Mouse (Mus musculus): Measurements from ENCODE around the gene Adora2a.
"Not testable (repeated sequence)": the region's sequence is repeated elsewhere in the genome, so short reads cannot be mapped to it uniquely, and the experiment has no call there.

Adora2a gene

DNA sequence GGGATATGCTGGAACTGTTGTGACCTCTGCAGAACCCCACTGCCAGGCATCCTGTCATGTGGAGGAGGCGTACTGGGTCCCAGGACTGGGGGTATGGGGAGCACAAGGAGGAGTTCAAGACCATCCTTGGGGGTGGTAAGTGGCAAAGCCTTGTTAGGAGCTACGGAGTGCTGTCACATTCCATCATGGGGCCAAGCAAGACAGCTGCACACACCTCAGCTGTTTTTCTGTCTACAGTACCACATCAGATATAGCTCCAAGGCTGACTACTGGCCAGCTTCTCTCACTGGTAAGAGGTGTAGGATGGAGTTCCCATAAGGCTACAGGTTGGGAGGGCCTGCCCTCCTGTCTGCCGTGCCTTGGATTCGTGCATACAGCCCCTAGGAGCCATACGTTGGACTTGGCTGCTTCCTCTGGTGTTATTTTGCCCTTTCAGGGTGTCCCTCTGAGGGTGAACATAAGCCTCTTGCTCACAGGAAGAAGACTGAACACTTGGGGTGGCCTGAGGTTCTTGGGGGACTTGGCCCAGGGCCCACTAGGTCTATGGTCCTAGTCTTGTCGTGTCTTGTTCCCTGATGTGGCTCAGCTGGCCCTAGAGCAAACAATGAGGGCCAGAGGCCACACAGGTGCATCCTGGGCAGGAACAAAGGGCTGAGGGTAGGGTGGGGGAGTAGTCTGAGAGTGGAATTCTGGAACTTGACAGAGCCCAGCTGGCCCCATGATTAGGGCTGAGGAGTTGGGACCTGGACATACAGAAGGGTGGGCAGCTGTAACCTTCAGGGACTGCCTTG is 2.3 kb upstream of the Adora2a start:
- DNase-seq (ENCODE audit: low spot score) = no peak

DNA sequence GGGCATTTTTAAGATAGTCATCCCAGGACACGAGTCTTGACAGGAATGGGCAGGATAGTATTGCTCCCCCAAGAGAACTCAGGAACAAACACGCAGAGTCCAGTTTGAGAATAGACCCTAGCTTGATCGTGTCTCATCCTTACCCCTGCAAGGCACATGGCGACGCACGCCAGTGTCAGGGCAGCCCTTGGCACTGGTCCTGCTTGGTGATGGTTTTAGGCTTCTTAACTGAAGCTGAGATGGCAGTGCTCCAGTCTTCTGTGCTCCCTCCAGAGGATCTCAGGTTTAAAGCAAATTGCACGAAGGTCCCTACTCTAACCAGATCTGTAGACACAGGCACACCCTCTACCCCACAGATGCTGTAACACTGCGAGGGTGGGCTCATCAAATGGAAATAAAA is 921 bp upstream of the Adora2a start:
- DNase-seq (ENCODE audit: low spot score) = no peak

DNA sequence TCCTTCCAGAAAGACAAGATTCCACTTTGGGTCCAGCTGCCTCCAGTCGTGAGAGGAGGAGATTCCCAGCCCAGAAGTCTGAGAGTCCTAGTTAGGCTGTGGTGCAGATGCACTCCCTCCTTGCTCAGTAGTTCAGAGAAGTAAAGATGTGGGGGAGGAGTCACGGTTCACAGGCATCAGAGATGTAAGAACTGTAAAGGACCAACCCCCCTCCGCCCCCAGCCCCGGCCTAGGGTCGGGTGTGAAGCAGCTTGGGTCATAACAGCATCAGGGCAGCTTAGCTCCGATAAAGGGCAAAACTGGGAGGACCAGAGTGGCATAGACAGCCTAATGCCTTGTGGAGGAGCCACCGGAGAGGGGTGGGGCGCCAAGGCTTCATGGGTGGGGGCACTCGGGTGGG is 205 bp upstream of the Adora2a start:
- DNase-seq (ENCODE audit: low spot score) = no peak

DNA sequence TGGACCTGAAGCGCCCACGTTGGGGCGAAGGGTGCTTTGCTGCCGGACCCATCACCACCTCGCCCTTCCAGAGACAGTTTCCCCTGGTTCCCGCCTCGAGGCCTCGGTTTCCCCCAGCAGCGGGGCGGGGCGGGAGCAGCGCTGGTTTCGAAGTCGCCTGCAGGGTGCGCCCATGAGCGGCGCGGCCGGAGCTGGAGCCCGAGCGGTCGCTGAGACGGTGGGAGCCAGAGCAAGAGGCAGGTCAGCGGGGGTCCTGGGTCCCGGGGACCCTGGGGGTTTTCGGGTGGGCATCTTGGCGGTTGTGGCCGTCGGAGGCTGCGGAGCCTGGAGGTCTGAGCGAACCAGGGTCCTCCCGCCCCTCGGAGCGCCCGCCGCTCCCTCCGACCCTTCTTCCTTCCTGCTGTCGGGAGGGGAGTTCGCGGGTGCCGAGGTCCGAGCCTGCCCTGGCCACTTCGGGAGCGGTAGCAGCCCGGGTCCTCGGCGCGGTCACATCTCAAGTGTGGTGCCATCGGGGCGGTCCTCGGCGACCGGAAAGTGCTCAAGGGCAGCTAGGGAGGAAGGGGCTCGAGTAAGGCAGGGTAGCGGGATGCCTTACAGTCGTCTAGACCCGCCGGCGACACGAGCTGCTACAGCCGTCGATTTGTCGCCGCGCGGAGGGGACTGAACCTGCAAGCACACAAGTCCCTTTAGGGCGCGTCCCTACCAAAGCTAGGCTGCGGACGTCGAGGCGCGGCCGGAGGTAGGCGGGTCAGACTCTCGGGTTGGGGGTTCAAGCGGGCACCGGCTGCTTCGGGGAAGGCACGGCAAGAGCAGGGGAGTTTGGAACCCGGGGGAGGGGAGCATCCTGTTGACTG is 458 bp downstream of the Adora2a start:
- peak; percentile 69 for DNase-seq (ENCODE audit: low spot score)

DNA sequence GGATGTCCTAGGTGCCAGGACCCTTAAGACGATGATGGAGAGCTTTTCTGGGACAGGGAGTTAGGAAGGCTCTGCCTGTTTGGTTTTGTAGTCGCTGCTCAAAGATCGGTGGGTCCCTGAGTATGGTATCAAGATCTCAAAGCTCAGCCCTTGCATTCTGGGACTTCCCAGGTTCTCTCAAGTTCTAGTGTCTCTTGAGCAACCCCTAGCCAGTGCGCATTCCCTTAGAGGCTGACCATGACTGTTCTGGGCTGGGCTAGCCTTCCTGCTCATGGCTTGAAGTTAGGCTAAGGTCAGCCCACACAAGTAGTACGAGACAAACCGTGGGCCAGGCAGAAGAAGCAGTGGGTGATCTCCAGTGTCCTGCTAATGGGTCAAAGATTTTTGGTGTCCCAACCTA is 1.5 kb downstream of the Adora2a start:
- DNase-seq (ENCODE audit: low spot score) = no peak

DNA sequence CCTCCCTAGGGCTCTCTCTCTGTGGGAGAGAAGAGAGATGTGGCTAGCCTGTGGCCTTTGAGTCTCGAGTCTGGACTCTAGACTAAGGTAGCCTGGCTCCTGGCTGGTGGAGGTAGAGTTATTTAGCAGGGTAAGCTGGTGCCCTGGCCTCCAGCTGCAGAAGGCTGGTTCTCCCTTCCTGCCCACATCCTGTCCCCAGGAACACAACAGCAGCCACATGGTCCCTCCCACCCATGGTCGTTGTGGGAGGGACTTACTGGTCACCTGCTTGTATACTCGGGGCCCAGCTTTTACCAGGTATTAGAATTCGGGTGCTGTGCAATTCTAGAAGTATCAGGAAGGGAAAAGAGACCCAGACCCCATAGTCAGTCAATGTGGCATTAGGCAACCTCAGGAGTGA is 3.6 kb downstream of the Adora2a start:
- DNase-seq (ENCODE audit: low spot score) = no peak

DNA sequence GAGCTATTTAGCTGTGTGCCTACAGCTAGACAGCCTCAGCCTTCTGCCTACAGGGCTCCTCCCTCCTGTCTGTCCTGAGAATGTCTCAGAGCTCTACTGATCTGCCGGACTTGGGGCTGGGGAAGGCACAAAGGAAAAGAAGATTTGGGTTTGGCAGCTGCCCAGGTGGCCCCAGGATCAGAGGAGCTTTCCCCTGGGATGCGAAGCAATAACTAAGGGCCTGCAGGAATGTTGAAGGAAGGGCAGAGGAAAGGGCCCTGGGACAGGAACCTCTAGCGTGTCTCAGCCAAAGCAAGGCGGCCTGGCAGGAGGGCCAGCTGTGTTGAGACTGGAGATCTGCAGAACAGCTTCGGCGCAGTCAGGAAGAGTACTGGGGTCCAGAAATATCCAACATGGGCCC is 6.3 kb downstream of the Adora2a start:
- DNase-seq (ENCODE audit: low spot score) = no peak

DNA sequence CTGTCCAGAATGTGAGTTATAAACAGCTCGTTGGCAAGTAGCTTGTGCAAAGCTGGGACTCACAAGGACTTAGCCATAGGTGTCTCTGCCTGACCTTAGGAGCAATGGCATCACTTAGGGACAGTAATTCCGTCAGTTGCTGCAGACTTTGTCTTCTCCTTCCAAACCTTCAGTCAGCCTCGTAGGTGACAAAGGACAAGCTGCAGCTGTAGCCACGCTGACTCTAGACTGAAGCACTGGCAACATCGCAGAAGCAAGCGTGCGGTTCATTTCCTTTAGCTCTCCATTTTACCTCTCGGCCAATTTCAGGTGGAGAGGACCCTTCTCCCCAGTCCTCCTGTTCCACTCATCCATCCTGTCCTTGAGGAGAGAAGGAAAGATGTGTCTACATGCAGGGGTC is 7.3 kb downstream of the Adora2a start:
- no peak for DNase-seq (ENCODE audit: low spot score)

DNA sequence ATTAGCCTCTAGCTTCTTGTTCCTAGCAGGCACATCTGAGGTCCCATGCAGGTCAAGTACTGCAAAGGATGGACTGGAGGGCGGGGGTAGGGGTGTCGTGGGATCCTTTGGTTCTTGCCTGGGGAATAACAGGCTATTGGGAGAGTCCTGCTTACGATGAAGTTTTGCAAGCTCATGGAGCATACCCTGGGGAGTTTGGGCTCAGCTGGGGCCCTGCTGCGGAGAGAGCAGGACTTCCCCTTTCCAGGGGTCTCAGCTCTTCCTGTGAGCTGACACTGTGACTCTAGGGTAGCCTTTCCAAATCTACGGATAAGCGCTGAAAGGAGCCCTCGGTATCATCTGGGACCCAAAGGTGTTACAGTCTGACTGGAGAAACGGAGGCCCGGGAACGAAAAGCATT is 7.7 kb downstream of the Adora2a start:
- no peak for DNase-seq (ENCODE audit: low spot score)

DNA sequence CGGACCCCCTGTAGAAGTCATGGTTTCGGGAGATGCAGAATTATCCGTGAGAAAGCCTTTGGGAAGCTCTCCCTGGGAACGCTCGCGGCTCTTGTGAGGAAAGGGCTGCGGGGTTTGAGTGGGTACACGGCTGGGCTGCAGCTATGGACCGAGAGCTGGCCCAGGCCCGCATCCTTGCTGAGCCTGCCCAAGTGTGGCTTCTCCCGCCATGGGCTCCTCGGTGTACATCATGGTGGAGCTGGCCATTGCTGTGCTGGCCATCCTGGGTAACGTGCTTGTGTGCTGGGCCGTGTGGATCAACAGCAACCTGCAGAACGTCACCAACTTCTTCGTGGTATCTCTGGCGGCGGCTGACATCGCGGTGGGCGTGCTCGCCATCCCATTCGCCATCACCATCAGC is 9.1 kb downstream of the Adora2a start:
- no peak for DNase-seq (ENCODE audit: low spot score)

DNA sequence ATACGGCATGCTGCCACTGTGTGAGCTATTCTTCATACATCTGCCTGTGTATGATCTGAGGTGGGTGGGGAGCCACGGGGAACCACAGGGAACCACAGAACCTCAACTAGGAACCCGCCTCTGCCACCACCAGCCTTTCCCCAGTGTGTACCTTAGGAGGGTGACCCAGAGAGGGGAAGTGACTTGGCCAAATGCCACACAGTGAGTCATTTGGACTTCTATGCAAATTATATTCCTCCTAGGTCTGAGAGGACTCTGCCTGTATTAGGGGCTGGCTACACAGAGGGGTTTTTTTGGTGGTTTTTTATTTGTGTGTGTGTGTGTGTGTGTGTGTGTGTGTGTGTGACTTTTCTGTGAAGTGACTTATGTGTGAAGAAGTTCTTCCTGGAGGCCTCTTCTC is 9.9 kb downstream of the Adora2a start:
- no peak for DNase-seq (ENCODE audit: low spot score)

DNA sequence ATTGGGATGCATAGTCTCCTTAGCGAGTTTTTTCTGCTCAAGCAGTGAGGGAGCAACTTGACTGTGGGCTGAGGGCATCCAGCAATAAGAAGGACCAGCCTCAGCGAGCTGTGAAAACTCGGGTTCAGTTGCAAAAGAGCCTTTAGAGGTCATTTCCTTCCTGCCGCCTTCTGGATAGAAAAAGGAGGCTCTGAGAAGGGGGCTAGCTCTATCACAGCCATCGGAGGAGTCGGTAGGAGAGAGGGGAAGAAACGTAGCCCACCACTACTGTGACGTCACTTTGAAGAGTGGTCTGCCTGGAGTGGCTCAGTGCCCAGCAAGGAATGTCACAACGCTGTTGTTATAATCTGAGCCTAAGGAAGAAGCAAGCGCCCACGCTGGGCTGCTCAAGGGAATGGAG is 10.4 kb downstream of the Adora2a start:
- no peak for DNase-seq (ENCODE audit: low spot score)

DNA sequence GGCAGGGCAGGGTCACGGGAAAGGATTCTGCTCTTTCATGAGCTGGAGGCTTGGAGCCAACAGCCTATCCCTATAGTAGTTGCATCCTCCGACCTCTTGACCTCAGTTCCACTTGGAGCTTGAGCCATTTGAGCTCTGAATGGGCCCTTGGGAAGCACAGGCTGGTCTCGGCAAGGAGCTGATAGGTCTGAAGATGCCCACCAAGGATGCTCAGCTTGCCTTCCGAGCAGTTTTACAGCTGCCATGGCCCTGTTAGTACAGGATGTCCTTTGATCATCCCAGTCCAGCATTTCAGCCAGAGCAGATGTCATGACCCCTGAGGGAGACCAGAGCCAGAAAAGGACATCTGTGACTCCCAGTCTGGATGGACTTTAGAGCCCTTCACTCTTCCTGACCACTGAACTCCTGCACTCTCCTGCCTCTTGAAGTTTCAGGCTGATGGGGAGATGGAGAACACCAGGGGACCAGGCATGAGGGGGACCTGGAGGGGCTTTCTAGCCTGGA is 11.6 kb downstream of the Adora2a start:
- DNase-seq (ENCODE audit: low spot score) = no peak

DNA sequence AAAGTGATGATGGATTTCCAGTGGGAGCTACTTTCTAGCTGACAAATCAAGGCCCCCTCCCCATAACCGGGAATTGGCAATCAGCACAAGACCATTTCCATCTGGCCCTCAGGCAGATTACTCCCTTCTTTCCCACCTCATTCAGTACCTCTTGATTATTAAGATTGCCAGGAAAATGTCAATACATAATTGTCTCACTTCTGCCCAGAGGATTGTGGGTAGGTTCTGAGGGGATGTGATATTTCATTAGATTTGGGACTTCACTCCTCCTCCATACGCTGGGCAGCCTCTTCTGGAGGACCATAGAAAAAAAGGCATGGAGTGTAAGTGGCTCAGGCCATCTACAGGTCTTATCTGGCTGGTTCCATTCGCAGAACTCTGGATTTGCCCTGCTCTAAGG is 15.6 kb downstream of the Adora2a start:
- no peak for DNase-seq (ENCODE audit: low spot score)

DNA sequence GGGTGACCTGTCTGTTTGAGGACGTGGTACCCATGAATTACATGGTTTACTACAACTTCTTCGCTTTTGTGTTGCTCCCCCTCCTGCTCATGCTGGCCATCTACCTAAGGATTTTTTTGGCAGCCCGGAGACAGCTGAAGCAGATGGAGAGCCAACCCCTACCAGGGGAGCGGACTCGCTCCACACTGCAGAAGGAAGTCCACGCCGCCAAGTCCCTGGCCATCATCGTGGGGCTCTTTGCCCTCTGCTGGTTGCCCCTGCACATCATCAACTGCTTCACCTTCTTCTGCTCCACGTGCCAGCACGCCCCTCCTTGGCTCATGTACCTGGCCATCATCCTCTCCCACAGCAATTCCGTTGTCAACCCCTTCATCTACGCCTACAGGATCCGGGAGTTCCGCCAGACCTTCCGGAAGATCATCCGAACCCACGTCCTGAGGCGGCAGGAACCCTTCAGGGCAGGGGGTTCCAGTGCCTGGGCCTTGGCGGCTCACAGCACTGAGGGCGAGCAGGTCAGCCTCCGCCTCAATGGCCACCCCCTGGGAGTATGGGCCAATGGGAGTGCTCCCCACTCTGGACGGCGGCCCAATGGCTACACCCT is 16.6 kb downstream of the Adora2a start:
- DNase-seq (ENCODE audit: low spot score) = no peak

DNA sequence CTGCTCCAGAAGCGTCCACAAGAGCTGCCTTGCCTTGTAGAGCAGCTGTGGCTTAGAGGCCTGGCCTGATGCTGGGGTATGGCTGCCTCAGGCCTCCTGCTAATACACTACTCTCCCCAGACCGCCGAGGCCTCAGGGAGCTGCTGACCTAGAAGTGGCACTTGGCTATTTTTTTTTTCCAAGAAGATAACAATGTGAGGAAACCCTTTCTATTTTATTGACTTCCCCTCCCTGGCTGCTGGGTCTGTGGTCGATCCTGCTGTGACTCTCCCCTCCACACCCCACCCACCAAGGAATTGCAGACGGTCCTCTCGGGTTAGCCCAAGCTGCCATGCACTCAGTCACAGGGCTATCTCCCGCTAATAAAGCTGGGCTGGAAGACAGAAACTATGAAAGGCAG is 17.5 kb downstream of the Adora2a start:
- no peak for DNase-seq (ENCODE audit: low spot score)

DNA sequence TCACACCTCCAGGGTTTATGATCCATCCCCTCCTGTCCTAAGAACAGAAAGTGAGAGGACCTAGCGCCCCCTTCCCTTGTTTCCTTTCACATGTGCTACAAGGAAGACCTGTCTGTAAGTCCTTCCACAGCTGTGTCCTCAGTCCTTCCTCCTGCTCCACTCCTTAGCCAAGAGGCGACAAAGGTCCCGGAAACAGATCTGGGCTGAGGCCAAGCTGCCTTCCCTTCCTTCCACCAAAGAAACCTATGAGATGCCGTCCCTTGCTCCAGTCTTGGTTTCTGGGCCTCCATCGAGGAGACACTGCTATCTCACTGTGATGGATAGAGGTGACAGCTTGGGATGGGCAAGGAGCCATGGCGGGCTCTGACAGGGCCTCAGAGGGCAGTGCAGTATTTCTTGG is 18.4 kb downstream of the Adora2a start:
- DNase-seq (ENCODE audit: low spot score) = no peak

DNA sequence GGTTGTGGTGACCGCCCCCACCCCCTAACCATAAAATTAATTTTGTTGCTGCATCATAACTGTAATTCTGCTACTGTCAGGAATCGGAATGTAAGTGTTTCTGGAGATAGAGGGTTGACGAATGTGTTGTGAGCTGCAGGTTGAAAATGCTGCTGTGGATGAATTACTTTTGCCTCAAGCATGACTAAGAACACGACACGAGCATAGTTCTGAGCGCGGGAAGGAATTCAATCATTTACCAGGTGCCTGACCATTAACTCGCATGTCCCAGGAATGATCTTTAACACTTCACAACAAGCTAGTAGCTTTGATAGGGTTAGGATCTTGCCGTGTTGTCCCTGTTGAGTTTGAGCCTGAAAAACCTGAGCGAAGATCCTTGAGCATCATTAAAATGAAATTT is 20.6 kb downstream of the Adora2a start:
- DNase-seq (ENCODE audit: low spot score) = no peak

DNA sequence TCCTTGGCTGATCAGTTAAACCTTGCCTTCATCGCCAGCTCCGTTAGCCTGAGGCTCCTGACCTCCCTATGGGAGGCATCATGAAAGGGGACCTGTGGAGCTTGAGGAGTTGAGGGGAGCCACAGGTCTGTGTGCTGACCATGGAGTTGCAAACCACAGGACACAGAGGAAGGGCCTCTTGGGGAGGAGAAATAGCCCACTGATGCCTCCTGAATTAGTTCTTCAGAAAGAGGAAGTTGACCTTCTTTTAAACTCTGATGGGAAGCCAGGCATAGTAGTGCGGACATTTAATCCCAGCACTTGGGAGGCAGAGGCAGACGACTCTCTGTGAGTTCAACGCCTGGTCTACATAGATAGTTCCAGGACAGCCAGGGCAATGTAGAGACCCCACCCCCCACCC is 22.2 kb downstream of the Adora2a start:
- DNase-seq (ENCODE audit: low spot score) = no peak

DNA sequence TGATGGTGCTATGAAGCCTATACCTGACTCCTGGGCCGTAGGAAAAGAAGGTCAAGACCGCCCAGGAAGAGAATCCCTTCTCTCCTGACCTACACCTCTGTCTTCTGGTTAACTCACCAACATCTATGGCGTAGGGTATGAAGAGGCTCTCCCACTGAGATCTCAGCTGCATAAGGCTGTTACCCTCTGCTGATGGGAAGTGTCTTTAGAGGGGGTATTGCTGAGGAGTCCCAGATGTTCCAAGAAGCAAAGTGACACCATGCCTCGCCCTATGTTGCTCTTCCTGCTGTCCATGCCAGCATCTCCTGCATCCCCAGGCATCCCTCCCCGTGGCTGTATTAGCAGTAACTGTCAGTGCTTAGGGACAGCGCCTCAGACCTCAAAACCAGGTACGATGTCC is 22.7 kb downstream of the Adora2a start:
- no peak for DNase-seq (ENCODE audit: low spot score)

DNA sequence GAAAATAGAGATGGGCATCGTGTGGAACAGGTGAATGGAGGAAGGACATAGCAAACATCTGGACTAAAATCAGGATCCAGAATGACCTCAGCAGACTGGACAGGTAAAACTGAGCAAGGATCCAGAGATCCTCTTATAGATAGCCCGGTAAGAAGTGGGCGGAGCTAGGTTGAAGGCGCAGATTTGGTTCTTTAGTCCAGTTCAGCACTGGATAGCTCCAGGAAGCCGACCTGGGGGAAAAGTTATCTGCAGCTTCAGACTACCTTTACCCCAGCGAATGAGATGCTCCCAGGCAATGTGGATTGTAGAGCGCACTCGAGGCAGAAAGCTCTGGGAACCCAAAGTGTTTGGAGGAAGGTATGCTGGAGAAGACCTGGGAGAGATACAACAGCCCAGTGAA is 25.3 kb downstream of the Adora2a start:
- no peak for DNase-seq (ENCODE audit: low spot score)

DNA sequence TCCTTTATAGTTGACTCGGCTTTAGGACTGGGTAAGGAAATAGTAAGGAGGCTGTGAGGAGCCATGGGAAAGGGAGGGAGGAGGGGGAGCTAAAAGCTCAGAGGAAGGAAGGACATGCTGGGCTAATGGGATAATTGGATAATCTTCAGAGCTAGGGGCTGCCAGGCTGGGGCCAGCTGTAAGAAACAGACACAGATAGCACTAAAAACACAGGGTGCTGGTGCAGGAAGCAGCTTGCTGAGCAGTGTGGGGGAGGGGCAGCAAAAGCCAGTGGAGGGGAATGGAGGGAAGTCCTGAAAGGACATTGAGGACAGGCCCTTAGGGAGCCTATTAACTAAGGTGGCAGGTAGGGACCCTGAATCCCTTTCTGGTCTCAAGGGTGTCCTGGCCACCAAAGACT is 27.9 kb downstream of the Adora2a start:
- DNase-seq (ENCODE audit: low spot score) = not testable (repeated sequence)

DNA sequence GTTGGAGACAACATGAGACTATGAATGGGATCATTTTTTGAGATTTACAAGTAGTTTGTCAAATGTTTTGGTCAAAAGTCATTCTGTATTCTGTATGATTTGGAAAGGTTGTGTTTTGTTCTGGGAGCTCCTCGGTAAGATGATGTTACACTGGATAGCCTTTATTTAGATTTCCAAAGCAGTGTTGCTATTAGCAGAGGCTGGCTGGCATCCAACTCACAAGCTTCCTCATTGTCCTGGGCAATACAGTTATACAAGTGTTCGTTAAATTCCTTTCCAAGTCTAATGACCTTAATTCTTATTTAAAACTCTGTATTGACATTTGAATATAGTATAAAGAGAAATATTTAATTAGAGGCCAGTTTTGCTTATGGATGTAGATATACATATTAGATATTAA is 28.6 kb downstream of the Adora2a start:
- DNase-seq (ENCODE audit: low spot score) = no peak

Measured in ovary, postnatal 36 days (tissue).